Mouse (Mus musculus) myocyte (in vitro differentiated cells): ENCODE data around the gene Irf3.

ENCODE experiments used
- CEBPB ChIP-seq: IDR thresholded peaks from 2 replicates; pipeline ENCODE4 v1.6.1; 2011; ENCODE audit warnings: mild to moderate bottlenecking, moderate library complexity; ENCODE audit not compliant: poor library complexity, insufficient read depth, severe bottlenecking
- MYOG ChIP-seq, 3 experiments: IDR thresholded peaks; one replicate each; pipeline ENCODE4 v1.6.1; 2011; ENCODE audit warnings: control low read depth in 2 of 3, low read depth in 2 of 3, mild to moderate bottlenecking in 2 of 3; ENCODE audit not compliant: insufficient read length in 2 of 3, control insufficient read depth in 1 of 3, insufficient read depth in 1 of 3
- POLR2A ChIP-seq: IDR thresholded peaks from one replicate; pipeline ENCODE4 v1.6.1; 2011; ENCODE audit warnings: low read depth, mild to moderate bottlenecking, control low read depth, moderate library complexity; ENCODE audit not compliant: insufficient read length
- USF1 ChIP-seq: IDR thresholded peaks from one replicate; pipeline ENCODE4 v1.6.1; 2011; ENCODE audit warnings: low read depth, mild to moderate bottlenecking, control low read depth, moderate library complexity

DNA sequence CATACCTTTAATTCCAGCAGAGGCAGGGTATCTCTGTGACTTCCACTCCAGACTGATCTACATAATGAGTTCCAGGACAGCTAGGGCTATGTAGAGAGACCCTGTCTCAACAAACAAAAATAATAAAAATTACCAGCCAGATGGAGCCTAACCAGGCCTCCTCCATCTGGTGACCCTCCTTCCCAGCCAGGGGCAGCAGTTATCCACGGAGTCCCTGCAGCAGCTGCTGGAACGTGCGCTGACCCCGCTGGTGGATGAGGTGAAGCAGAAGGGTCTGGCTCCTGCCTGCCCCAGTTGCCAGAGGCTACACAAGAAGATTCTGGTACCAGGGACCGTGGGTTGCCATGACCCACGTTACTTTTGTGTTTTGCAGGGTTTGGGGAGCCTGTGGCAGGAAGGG, 41.2 kb upstream of the Irf3 start:
- TF ChIP-seq POLR2A = no peak
- no peak for TF ChIP-seq MYOG (IDR thresholded peaks at IDR 0.05; ENCODE audit: control insufficient read depth in 1 of 3, insufficient read depth in 1 of 3, insufficient read length in 2 of 3, low read depth in 2 of 3)
- TF ChIP-seq USF1 = no peak
- no peak for TF ChIP-seq CEBPB
